Mouse (Mus musculus) olfactory bulb, adult 2 months (tissue): ENCODE measurements around the gene Nipsnap3a.

Source experiments
- CTCF ChIP-seq: fragments of 200-500 bp; IDR thresholded peaks from 2 replicates; pipeline ENCODE4 v1.5.1; 2012; ENCODE audit warnings: low read depth, mild to moderate bottlenecking, low read length, moderate library complexity; ENCODE audit not compliant: insufficient read depth
- POLR2A ChIP-seq: fragments of 200-500 bp; IDR thresholded peaks from 2 replicates; pipeline ENCODE4 v1.6.1; 2012; ENCODE audit warnings: mild to moderate bottlenecking, low read depth, low read length, moderate library complexity; ENCODE audit not compliant: insufficient read depth

- TF ChIP-seq CTCF (no peak), POLR2A (no peak)
Observed at GRCm38 (mm10) chr4:53046238-53047022, 57.4 kb downstream of the Nipsnap3a start.
